Mouse (Mus musculus): ENCODE measurements around the gene Mslnl. TPM values are rescaled to one million over a fixed set of nuclear protein-coding genes. Genes with fewer than 3 reads are reported as not detected.

Mslnl gene
- total and polyA plus RNA-seq, 2 experiments: not detected

- TF ChIP-seq POLR2A (IDR thresholded peaks at IDR 0.05; ENCODE audit: extremely low read depth, insufficient read depth, low read length) (no peak), CTCF (IDR thresholded peaks at IDR 0.05; ENCODE audit: low read depth, low read length) (no peak)
- H3K27me3 ChIP-seq (ENCODE audit: control insufficient read depth, insufficient read depth, low read length): no peaks in the 10 kb centered on the region
- H3K4me3 ChIP-seq (ENCODE audit: insufficient read depth, low read depth, low read length): peak overlapping the region; percentile 91
- 38% methylated on average over 19 of the region's 19 CpGs for WGBS
- H3K4me1 ChIP-seq (ENCODE audit: control insufficient read depth, insufficient read depth, low read length): peaks cover 5% of the 10 kb centered on the region; the same call in 1 of the 2 replicates
- DNase-seq (ENCODE audit: extremely low read depth, low read depth, low spot score): no peak
- H3K36me3 ChIP-seq (ENCODE audit: control insufficient read depth, insufficient read depth, low read length): no peaks in the 10 kb centered on the region
- H3K9ac ChIP-seq (ENCODE audit: low read depth, low read length): peak overlapping the region; percentile 84; the same call in 1 of the 2 replicates
- no peaks in the 10 kb centered on the region for H3K79me2 ChIP-seq (ENCODE audit: control insufficient read depth, insufficient read depth, low read length)
- no peak overlapping the region for H3K27ac ChIP-seq (replicated peaks; ENCODE audit: insufficient read depth, low read depth, low read length)
Measured at GRCm38 (mm10) chr17:25791320-25791842, 55.5 kb downstream of the Mslnl start.

- under 1% methylated on average over 45 of the region's 45 CpGs for WGBS
- Histone ChIP-seq H3K27me3 (ENCODE audit: control insufficient read depth, insufficient read depth, low read length) (no peaks in the 10 kb centered on the region), H3K27ac (replicated peaks; ENCODE audit: insufficient read depth, low read depth, low read length) (peak overlapping the region; percentile 65), H3K36me3 (ENCODE audit: control insufficient read depth, insufficient read depth, low read length) (no peaks in the 10 kb centered on the region), H3K9ac (ENCODE audit: low read depth, low read length) (peak overlapping the region; percentile 84), H3K79me2 (ENCODE audit: control insufficient read depth, insufficient read depth, low read length) (no peaks in the 10 kb centered on the region), H3K4me3 (ENCODE audit: insufficient read depth, low read depth, low read length) (peak overlapping the region; percentile 91), H3K4me1 (ENCODE audit: control insufficient read depth, insufficient read depth, low read length) (peaks cover 5% of the 10 kb centered on the region; the same call in 1 of the 2 replicates)
- DNase-seq (ENCODE audit: extremely low read depth, low read depth, low spot score): peak; percentile 63
- TF ChIP-seq POLR2A (IDR thresholded peaks at IDR 0.05; ENCODE audit: extremely low read depth, insufficient read depth, low read length): peak; percentile 59
- TF ChIP-seq CTCF (IDR thresholded peaks at IDR 0.05; ENCODE audit: low read depth, low read length): no peak
Measured at GRCm38 (mm10) chr17:25791843-25792527, 56.1 kb downstream of the Mslnl start.

- Histone ChIP-seq H3K36me3 (ENCODE audit: control insufficient read depth, insufficient read depth, low read length) (no peaks in the 10 kb centered on the region), H3K27me3 (ENCODE audit: control insufficient read depth, insufficient read depth, low read length) (no peaks in the 10 kb centered on the region), H3K79me2 (ENCODE audit: control insufficient read depth, insufficient read depth, low read length) (no peaks in the 10 kb centered on the region), H3K4me1 (ENCODE audit: control insufficient read depth, insufficient read depth, low read length) (peaks cover 5% of the 10 kb centered on the region; the same call in 1 of the 2 replicates), H3K4me3 (ENCODE audit: insufficient read depth, low read depth, low read length) (peak within 1 kb of the TSS; percentile 91), H3K27ac (replicated peaks; ENCODE audit: insufficient read depth, low read depth, low read length) (peak within 1 kb of the TSS; percentile 65), H3K9ac (ENCODE audit: low read depth, low read length) (peak within 1 kb of the TSS; percentile 84)
- TF ChIP-seq CTCF (IDR thresholded peaks at IDR 0.05; ENCODE audit: low read depth, low read length) (no peak), POLR2A (IDR thresholded peaks at IDR 0.05; ENCODE audit: extremely low read depth, insufficient read depth, low read length) (no peak)
- peak; percentile 25 for DNase-seq (ENCODE audit: extremely low read depth, low read depth, low spot score)
- under 1% methylated on average over 14 of the region's 14 CpGs for WGBS
Measured at GRCm38 (mm10) chr17:25792615-25793014, 56.8 kb downstream of the Mslnl start, which contains the start of gene Fam173a. Gene Fam173a, minus strand, starts transcription at chr17:25792901.

GRCm38 (mm10) chr17:25794197-25794596 lies 58.4 kb downstream of the Mslnl start:
- Histone ChIP-seq H3K27ac (replicated peaks; ENCODE audit: insufficient read depth, low read depth, low read length) (no peak overlapping the region), H3K4me1 (ENCODE audit: control insufficient read depth, insufficient read depth, low read length) (peaks cover 5% of the 10 kb centered on the region; the same call in 1 of the 2 replicates), H3K79me2 (ENCODE audit: control insufficient read depth, insufficient read depth, low read length) (no peaks in the 10 kb centered on the region), H3K4me3 (ENCODE audit: insufficient read depth, low read depth, low read length) (no peak overlapping the region), H3K36me3 (ENCODE audit: control insufficient read depth, insufficient read depth, low read length) (no peaks in the 10 kb centered on the region), H3K27me3 (ENCODE audit: control insufficient read depth, insufficient read depth, low read length) (no peaks in the 10 kb centered on the region), H3K9ac (ENCODE audit: low read depth, low read length) (no peak overlapping the region)
- 89% methylated on average over 13 of the region's 13 CpGs for WGBS
- TF ChIP-seq CTCF (IDR thresholded peaks at IDR 0.05; ENCODE audit: low read depth, low read length) (no peak), POLR2A (IDR thresholded peaks at IDR 0.05; ENCODE audit: extremely low read depth, insufficient read depth, low read length) (no peak)
- DNase-seq (ENCODE audit: extremely low read depth, low read depth, low spot score): no peak

- 95% methylated on average over 17 of the region's 17 CpGs for WGBS
- no peak for TF ChIP-seq CTCF (IDR thresholded peaks at IDR 0.05; ENCODE audit: low read depth, low read length)
- no peak for TF ChIP-seq POLR2A (IDR thresholded peaks at IDR 0.05; ENCODE audit: extremely low read depth, insufficient read depth, low read length)
- no peak overlapping the region for H3K4me3 ChIP-seq (ENCODE audit: insufficient read depth, low read depth, low read length)
Measured at GRCm38 (mm10) chr17:25794998-25795397, 59.2 kb downstream of the Mslnl start.

More at GRCm38 (mm10) chr17:25794998-25795397, 59.2 kb downstream of the Mslnl start:
- H3K79me2 ChIP-seq (ENCODE audit: control insufficient read depth, insufficient read depth, low read length): no peaks in the 10 kb centered on the region
- no peaks in the 10 kb centered on the region for H3K27me3 ChIP-seq (ENCODE audit: control insufficient read depth, insufficient read depth, low read length)
- peaks cover 5% of the 10 kb centered on the region; the same call in 1 of the 2 replicates for H3K4me1 ChIP-seq (ENCODE audit: control insufficient read depth, insufficient read depth, low read length)
- no peaks in the 10 kb centered on the region for H3K36me3 ChIP-seq (ENCODE audit: control insufficient read depth, insufficient read depth, low read length)
- H3K27ac ChIP-seq (replicated peaks; ENCODE audit: insufficient read depth, low read depth, low read length): no peak overlapping the region
- DNase-seq (ENCODE audit: extremely low read depth, low read depth, low spot score): no peak
- no peak overlapping the region for H3K9ac ChIP-seq (ENCODE audit: low read depth, low read length)

All from liver, adult 2 months (tissue).